Mouse (Mus musculus): ENCODE measurements around the gene Galnt17.

Gene Galnt17

GRCm38 (mm10) chr5:131308397-131308796, at the start of gene Galnt17:
TSS of gene Galnt17 (minus strand) at chr5:131308497.
- no peak for DNase-seq (ENCODE audit: low spot score)

- DNase-seq (ENCODE audit: low spot score): no peak
These were observed 26.2 kb upstream of the Galnt17 start for GRCm38 (mm10) chr5:131334536-131334935.

GRCm38 (mm10) chr5:131321286-131321685, 13.0 kb upstream of the Galnt17 start:
- DNase-seq (ENCODE audit: low spot score): no peak

- no peak for DNase-seq (ENCODE audit: low spot score)
These were observed 11.3 kb upstream of the Galnt17 start for GRCm38 (mm10) chr5:131319605-131320004.

GRCm38 (mm10) chr5:131319141-131319540, 10.8 kb upstream of the Galnt17 start:
- no peak for DNase-seq (ENCODE audit: low spot score)

GRCm38 (mm10) chr5:131315016-131315415, 6.7 kb upstream of the Galnt17 start:
- DNase-seq (ENCODE audit: low spot score): no peak

- DNase-seq (ENCODE audit: low spot score): no peak
These were observed 593 bp downstream of the Galnt17 start for GRCm38 (mm10) chr5:131307656-131308151.

- DNase-seq (ENCODE audit: low spot score): no peak
These were observed 1.2 kb downstream of the Galnt17 start for GRCm38 (mm10) chr5:131306908-131307655.

GRCm38 (mm10) chr5:131306321-131306907, 1.9 kb downstream of the Galnt17 start:
- no peak for DNase-seq (ENCODE audit: low spot score)

- DNase-seq (ENCODE audit: low spot score): no peak
These were observed 3.1 kb downstream of the Galnt17 start for GRCm38 (mm10) chr5:131305223-131305622.

- DNase-seq (ENCODE audit: low spot score): no peak
These were observed 6.8 kb downstream of the Galnt17 start for GRCm38 (mm10) chr5:131301526-131301925.

- DNase-seq (ENCODE audit: low spot score): no peak
These were observed 14.4 kb downstream of the Galnt17 start for GRCm38 (mm10) chr5:131293726-131294449.

- no peak for DNase-seq (ENCODE audit: low spot score)
These were observed 21.2 kb downstream of the Galnt17 start for GRCm38 (mm10) chr5:131287091-131287490.

- DNase-seq (ENCODE audit: low spot score): no peak
These were observed 21.6 kb downstream of the Galnt17 start for GRCm38 (mm10) chr5:131286680-131287079.

GRCm38 (mm10) chr5:131280349-131280748, 27.9 kb downstream of the Galnt17 start:
- no peak for DNase-seq (ENCODE audit: low spot score)

GRCm38 (mm10) chr5:131279286-131279685, 29.0 kb downstream of the Galnt17 start:
- no peak for DNase-seq (ENCODE audit: low spot score)

- DNase-seq (ENCODE audit: low spot score): no peak
These were observed 31.1 kb downstream of the Galnt17 start for GRCm38 (mm10) chr5:131277227-131277626.

GRCm38 (mm10) chr5:131266291-131266690, 42.0 kb downstream of the Galnt17 start:
- DNase-seq (ENCODE audit: low spot score): no peak

GRCm38 (mm10) chr5:131264145-131264544, 44.2 kb downstream of the Galnt17 start:
- DNase-seq (ENCODE audit: low spot score): no peak

GRCm38 (mm10) chr5:131250701-131251636, 57.3 kb downstream of the Galnt17 start:
- DNase-seq (ENCODE audit: low spot score): no peak

GRCm38 (mm10) chr5:131248416-131248815, 59.9 kb downstream of the Galnt17 start:
- no peak for DNase-seq (ENCODE audit: low spot score)

GRCm38 (mm10) chr5:131246591-131246990, 61.7 kb downstream of the Galnt17 start:
- DNase-seq (ENCODE audit: low spot score): no peak

All from adipocyte (in vitro differentiated cells).